Mouse (Mus musculus): ENCODE data around the gene Magi2.

DNA sequence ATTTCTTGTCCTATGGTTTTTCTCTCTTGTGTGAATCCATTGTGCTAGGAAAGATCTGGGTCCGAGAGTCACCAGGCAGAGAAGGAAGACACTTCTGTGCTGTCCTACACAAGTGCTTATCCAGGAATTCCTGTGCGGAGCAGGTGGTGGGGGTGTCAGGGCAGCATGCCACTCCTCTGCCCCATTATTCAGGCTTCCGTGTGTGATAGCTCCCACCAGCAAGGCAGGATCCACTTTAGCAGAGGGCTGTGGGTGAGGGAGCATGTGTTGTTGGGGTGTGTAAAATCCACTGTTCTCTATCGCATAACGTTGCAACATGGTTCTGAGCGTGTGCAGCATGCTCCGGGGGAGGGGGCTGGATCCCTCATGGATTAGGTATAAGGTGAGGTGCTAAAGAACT is 682.8 kb downstream of the Magi2 start:
- TF ChIP-seq MAX (IDR thresholded peaks at IDR 0.05) (no peak), USF1 (IDR thresholded peaks at IDR 0.05; ENCODE audit: low read depth) (no peak), CTCF (IDR thresholded peaks at IDR 0.05; ENCODE audit: control insufficient read depth, insufficient read depth, insufficient read length) (no peak)

Measured in C2C12 (cell line).